Mouse (Mus musculus): Measurements from ENCODE around the gene Mmp9.

The Mmp9 gene

DNA sequence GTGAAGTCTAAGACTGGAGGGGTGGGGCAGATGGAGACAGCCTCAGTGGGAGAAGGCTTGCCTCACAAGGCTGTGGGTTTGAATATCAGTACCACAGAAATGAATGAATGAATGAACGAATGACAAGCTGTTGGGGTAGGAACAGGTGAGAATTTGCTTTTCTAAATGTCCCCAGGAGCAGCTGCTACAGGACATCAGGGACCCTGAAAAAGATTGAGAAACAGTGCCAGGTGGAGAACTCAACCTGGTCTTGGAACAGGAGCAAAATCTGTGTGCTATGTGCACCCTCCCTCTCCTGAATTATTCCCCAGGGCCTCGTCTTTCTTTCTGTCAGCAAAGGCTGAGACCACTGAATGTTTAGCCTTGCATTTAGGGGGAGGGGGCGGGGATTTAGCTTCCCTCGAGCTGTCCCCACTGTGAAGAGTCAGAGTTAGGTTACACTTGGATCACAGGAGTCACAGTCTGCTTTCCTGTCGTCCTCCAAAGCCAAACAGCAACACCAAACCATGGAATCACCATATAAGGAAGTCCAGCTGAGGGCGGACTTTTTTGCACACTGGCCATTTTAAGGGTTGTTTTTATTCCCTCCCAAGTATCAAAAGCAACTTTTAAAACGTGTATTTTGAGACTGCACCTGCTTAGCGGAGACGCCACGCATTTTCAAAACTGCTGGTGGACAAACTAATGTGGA, at the start of gene Mmp9:
Mmp9 (plus strand) TSS at position 641 of the 691 bp plus-strand sequence.
- DNase-seq = no peak

DNA sequence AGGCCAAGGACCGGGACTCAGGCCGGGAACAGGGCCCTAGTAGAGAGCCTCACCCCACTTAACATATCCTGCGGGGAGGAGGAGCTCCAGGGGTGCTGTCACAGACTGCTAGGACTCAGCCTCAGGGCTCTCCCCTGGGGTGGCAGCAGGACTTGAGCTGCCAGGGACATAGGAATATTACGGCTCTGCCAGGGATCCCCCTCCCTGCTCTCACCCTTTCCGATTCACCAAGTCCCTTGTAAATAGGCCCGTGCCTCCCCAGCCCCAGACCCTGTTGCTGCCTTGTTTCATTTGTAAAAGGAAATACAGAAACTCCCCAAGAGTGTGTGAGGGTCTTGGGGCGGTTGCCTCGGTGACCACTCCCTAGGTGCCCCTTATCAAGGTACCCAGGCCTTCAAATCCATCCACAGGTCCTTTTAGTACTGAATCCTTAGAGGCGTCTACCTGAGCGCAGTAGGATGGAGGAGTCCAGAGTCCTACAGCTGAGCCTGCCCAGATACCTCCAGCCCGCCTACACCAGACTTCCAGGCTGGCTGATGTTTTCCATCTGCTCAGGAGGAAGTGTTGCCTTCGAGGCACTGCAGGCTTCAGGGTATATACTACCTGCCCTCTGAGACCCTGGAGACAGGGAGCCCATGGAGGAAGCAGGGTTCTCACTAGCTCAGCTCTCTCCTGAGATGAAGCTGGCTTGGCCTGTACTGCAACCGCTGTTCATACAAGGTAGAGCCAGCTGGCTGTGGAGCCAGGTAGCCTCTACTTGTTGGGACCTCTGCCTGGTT, 49.3 kb upstream of the Mmp9 start:
- no peak for DNase-seq

DNA sequence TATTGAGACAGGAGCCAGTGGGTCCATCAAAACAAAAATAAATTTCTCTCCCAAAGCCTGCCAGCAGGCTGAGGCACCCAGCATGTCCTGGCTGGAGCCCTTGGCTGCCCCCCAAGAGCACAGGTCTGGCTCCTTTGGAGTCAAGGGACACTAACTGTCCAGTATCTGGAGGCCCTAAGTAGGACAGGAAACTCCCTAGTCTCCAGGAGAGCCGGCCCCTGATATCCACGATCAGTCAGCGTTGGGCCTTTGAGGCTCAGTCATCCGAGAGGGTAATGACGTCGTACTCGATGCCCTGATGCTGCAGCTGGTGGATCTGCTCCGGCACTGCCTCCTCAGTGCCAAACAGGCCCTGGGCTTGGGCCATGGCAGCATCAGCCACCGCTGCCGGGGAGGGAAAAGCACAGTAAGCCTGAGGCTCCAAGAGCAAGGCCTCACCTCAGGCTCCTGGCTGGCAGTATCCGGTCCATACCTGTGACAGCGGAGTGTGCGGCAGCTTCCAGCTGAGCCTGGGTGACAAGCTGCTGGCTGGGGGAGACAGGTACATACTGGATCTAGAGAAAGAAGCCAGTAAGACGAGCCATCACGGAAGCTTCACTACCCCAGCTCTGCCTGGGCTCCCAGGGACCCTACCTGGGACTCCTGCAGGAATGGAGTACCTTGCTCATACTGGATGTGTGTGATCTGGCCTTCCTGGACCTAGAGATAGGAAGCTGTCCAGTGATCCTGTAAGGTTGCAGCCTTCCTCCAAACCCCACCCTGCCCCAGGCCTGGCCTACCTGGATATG, 48.5 kb upstream of the Mmp9 start:
- DNase-seq = no peak

DNA sequence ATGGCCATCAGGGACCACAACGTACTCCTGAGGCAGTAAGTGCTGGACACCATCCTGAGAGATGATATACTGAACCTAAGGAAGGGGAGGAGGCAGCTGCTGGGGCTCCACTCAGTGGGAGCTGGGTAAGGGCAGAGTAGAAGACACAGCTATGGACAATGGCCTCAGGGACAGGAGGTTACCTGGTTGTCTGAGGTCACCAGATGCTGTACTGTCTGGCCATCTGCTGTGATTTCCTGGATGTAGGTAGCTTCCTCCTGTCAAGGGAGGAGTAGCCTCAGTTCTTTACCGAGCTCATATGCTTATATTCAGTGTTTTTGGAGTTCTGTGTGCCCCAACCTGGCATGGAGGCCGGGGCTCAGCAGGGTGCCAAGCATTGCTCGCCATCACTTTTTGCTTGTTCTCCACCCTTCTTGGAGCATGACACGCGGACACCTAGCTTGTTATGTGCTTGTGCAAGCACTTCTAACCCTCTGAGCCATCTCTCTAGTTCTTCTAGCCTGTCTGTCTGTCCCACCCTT, 47.8 kb upstream of the Mmp9 start:
- DNase-seq = no peak

DNA sequence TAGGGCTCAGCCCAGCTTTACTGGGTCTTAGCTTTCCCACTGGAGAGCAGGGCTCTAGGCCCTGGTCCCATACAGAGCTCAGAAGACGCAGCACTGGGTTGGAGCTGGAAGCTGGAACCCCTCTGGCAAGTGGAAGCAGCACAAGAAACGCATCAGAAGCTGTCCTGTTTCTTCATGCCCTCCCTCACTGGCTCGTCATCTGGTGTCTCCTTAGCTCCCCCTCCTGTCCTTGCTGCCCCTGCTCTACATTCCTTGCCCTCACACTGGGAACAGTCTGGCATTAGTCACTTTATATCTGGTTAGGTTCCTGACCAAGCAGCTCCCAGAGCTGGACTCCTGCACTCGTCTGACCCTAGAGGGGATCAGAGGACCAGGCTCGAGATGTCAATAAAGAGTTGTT, 46.5 kb upstream of the Mmp9 start:
- DNase-seq = no peak

DNA sequence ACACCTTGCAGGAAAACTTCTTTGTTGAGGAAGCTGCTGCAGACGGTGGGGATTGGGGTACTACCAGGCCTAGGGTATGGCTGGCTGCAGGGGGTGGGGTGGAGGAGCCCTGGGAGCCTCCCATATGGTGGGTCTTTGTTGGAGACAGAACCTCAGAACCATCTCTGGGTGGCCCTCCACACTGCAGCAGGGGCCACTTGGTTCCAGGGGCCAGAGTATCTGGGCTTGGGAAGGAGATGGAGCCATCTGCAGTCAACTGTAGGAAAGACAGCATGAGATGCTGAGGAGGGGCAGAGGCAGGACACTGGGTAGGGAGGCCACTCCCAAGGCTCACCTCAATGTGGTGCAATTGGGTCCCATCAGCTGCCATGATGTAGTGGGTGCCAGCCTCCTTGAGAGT, 45.9 kb upstream of the Mmp9 start:
- DNase-seq = no peak

DNA sequence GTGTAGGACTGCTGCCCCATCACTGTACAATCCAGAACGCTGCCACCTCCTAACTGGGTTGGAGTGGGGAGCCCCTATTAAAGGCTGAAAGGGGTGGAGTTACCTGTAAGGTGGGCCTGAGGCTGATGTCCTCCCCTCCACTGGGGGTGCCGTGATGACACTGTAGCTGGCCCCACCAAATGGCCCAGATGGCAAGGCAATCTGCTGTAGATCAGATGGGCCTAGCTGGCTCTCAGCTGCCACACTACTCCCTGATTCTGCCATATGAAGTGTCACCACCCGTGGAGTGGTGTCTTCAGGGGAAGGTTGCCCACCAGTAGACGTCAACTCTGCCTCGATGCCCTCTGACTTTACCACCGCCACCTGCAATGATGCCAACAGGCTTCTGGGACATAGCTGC, 44.7 kb upstream of the Mmp9 start:
- no peak for DNase-seq

DNA sequence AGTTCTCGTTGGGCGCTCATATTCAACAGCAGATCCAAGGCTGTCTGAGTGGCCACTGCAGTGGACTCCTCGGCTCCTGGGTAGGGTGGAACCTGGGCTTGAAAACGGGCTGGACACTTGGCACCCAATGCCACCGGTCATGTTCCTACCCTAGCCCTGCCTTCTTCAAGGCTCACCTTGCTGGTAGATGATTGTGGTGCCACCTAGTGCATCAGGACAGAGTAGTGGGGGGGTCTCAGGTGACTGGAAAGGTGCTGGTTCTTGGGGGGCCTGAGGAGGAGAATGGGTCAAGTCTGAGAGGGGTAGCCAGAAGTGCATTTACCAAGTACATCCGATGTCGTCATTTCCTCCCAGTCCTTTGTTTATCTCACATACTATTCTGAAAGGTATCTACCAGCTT, 42.6 kb upstream of the Mmp9 start:
- DNase-seq = no peak

DNA sequence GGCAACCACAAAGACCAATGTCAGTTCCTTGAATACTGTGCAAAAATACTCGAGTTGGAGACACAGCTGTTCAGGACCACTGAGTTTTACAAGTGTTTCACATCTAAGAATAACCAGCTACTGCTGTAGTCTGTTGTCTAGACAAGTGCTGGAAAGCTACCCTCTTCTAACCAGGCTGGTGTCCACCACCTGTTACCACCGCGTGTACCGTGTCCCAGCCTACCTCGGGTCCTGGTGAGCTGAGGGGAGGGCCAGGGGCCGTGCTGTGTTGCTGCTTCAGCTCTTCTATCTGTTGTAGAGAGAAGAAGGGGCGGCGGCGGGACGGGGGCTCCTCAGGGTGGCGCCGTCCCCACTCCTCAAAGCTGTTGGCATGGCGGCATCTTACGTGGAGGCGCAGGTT, 41.5 kb upstream of the Mmp9 start:
- DNase-seq = no peak

DNA sequence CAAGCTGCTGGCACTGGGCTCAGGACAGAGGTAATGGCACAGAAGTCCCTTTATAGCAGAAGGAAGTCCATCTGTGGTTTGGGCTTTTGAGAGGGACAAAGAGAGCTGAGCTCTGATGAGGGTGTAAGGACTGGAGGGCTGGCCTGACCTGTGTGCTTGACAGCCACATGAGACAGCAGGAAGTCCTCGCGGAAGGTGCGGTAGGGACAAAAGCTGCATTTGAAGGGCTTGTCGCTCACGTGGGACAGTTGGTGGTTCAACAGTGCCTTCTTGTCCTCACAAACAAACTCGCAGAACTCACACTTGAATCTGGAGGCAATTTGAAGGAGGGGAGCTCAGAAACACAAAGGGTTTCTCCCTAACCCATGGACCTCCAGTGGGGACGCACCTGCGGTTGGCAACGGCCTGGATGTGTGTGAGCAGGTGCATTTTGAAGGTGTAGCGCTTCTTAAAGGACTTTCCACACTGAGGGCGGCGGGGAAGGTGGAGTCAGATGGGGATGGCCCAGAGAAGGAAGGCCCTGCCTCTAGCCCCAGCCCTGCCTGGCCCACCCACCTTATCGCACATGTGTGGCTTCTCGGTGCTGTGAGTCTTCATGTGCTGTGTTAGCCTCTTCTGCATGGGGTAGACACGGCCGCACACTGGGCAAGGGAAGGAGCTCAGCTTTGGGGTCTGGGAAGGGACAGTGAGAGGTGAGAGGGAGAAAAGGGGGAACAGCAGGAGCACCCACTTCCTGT, 40.7 kb upstream of the Mmp9 start:
- no peak for DNase-seq

DNA sequence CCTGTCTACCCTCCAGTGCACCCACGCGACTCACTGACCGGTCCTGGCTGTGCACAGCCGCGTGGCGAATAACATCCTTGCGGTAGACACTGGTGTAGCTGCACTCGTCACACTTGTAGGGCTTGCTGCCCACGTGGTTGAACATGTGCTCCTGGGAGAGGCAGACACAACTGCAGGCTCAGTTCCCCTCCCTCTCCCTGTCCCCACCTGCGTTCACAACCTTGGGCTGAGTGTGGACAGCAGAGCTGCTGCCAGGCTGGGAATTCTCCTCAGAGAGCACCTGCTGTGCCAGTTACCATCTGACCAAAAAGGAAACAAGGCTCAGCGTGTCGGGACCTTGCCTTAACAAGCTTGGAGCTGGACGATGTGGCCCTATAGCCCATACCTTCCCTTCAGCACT, 39.2 kb upstream of the Mmp9 start:
- DNase-seq = no peak

DNA sequence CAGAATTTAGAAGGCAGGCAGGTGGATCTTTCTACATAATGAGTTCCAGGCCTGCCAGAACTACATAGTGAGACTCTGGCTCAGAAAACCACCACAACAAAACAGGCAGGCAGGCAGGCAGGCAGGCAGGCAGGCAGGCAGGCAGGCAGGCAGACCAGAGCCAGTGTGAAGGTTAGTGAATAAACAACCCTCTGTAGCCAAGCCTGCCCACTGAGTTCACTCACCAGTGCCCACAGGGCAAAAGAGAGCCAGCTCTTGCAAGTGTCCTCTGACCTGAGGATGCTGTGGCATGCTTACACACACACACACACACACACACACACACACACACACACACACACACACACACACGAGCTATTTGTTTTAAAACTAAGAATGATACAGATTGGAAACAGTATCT, 37.1 kb upstream of the Mmp9 start:
- DNase-seq = no peak

DNA sequence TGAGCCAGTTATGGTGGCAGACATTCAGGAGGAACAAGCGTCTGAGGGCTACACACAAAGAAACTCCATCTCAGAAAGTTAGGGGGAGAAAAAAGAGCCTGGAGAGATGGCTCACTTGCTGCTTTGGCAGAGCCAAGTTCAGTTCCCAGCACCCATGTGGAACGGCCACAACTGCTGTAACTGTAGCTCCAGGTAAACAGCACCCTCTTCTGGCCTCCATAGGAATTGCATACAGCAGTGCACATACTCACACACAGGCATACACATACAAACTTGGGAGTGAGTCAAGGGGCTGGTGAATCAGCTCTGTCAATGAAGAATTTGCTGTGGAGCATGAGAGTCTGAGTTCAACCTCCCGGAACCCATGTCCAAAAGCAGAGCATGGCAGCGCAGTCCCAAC, 34.5 kb upstream of the Mmp9 start:
- DNase-seq = no peak

DNA sequence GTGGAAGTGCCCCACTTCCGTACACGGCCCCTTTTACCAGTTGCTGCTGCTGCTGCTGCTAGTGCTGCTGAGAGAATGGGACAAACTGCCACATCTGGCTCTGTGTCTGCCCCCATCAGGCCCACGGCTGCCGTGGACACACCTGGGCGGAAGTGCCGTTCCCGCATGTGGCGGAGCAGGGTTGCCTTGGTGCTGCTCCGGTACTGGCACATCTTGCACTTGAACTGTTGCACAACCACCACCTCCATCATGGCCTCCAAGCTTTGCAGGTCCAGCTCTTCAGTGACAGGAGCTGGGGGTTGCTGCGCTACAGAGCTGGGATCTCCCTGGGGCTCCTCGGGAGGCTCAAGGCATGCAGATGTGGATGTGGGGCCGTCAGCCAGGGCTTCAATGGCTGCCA, 33.1 kb upstream of the Mmp9 start:
- DNase-seq = no peak

DNA sequence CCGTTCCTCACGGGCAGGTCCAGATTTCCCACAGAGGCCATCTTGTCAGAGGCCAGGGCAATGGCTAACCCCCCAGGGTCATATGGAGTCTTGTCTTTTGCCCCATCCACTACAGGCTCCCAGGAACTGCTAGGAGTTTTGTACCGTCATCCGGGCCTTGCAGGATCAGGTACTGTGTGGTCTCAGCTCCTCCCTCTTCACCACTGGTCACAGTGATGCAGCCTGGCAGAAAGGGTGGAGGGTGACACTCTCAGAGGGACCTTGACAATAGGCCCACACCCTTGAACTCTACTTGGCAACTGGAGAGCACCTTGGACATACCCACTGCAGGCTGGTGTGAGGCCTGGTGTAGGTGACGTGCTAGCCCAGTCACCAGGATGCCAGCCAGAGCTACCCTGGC, 32.6 kb upstream of the Mmp9 start:
- no peak for DNase-seq

DNA sequence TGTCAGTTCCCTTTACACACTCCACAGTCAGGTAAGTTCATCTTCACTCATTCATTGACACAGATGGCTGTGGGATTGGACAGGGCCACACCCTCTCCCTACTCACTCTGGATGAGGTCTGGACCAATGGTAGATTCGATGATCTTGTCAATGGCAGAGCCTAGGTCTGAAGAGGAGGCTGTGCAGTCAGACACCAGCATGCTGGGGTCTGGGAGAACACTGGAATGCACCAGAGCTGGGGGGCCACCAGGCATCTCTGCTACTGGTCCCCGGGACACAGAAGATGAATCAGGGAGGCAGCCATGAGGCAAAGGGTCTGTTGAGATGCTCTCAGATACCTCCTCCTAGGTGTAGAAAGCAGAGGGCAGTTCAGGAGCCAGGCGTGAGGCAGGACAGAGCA, 31.5 kb upstream of the Mmp9 start:
- no peak for DNase-seq

DNA sequence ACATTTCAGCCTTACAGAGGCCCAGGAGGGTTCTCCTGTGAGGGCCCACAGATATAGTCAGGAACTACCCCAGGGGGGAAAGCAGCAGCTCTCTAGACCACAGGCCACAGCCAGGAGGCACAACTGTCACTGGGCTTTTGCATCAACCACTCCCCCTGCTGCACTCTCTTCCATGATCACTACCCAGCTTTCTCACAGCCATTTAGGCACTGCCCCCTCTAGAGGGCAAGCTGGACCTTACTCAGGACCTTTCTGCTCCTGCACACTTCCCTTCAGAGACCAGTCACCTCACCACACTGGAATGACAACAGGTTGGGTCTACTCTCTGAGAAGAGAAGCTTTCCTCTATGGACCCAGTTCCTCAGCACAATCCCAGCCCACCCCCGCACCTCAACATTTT, 31.0 kb upstream of the Mmp9 start:
- no peak for DNase-seq

DNA sequence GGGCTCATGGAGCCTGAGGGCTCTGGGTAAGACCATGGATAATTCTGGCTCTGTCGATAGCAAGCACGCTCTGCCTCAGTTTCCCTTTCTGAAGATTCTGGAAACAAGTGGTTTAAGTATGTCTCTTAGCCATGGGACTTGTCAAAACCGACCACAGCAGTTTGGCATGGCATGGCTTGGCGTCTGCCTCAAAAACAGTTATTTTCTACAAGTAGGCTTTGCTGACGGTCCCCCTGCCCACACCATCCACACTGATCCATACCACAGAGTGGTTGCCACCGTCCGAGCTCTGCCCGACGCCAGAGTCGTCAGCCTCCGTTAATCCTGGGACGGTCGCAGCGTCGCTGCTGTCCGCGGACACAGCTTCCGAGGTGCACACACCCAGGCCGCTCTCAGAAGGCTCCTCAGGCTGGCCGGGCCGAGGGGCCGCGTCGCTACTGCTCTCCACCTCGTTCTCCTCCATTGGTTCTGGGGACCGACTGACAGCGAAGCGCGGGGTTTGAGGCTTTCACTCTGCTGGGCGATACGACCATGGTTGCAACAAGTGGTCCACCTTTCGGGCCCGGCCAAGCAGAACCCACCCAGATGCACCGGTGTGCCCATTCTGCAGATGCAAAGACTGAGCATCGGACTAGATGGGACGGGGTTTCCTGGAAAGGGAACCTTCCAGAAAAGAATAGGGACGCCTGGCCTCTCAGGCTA, 30.1 kb upstream of the Mmp9 start:
- DNase-seq = peak; percentile 32

DNA sequence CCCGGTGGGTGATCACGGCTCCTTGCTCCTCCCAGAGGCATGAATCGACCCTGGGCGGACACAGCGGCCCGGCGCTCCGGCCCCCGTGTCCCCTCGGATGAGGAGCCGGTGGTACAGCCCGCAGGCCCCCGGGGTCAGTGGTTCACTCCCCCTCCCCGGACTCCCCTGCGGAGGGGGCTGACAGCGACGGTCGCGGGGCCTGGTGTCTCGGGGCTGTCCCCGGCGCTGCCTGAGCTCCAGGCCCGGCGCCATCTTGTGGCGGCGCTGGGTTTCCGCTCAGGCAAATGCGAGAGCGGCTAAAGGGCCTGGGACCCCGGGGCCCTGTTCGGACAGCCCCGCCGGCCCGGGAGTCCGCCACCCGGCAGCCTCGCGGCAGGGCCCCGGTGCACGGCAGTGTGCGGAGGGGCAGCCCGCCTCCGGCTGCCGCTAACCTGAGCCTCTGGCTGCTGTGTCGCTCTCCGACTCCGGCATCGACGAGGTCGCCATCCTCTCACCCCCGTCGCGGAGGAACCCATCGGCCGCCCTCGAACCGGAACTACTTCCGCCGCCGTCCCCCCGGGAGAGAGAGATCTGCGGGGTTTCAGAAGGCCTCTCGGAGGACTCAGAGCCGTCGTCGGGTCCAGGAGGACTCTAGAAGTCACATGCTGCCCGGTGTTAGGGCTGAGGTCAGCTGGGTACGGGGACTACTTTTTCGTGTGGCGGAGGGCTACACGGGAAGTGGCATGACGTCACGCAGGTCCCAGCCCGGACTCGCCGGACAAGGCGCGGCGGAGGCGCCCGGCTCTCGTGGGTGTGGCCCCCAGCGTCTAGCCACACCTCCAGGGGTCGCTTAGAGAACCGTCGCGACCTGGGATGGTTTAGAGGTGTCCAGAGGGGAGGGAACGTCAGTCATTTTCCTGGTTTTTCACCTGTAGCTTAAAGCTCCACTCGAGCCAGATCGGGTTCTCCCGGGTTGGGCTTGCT, 29.2 kb upstream of the Mmp9 start, which contains the start of gene Zfp335:
Zfp335 (minus strand) TSS at position 672 of the 963 bp plus-strand sequence.
- DNase-seq = peak; percentile 89

DNA sequence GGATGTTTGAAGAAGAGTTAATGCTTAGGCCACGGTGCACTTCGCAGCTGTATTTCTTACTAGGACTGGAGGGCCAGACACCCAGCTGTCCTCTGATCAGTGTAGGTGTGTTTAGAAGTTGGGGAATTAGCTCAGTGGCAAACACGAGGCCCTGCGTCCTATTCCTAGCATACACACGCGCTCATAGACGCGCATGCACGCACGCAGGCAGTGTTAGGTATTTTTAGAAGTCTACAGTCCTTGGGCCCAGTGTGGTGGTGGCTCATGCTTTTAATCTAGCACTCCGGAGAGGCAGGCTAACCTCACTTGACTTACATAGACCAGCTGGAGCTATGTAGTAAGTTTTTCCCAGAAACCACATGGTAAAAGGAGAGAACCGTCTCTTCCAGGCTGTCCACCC, 28.4 kb upstream of the Mmp9 start:
- DNase-seq = peak; percentile 39
